Mouse (Mus musculus) kidney, postnatal 36 days (tissue): ENCODE results near the gene Tomm40.

Experiments
- DNase-seq, 2 experiments: peaks; one replicate each; pipeline ENCODE4 v3.0.0; 2021 to 2022; ENCODE audit warnings: mixed read lengths in 2 of 2

The Tomm40 gene

DNA sequence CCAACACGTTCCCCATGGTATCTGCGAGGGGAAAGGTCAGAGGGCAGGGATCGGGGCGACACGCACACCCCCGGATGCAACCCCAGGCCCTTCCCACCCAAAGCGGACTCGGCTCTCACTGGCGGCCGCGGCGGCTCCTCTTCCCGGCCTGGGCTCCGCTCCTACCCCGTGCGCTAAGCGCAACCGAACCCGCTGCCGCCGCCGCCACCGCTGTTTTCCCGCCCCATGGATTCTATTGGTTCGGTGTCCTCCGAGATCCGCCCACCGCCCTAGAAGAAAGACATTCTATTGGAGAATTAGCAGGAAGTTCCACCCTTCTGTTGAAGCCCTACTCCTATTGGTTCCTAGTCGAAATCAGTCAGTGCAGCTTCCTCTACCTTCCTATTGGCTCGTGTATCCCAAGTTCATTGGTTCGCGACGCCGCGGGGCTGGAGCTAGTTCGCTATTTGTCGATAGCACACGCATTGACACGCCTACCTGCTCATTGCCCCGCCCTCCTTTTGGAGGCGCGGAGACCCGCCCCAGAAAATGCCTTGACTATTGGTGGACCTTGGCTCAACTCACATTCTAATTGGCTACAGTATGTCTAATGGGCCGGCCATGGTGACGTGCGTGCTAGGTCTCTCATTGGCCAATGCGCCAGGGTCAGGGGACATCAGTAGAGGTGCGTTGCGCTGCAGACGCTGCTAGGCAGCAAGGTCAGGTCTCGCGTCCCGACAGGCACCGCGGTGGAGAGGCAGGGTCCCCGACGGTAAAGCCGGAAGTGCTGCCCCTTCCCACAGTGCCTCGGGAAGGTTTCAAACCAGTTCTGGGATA lies at the start of gene Tomm40:
Tomm40 (minus strand) TSS at position 200 of the 816 bp plus-strand sequence.
- DNase-seq = peak; percentile 99 to 100

DNA sequence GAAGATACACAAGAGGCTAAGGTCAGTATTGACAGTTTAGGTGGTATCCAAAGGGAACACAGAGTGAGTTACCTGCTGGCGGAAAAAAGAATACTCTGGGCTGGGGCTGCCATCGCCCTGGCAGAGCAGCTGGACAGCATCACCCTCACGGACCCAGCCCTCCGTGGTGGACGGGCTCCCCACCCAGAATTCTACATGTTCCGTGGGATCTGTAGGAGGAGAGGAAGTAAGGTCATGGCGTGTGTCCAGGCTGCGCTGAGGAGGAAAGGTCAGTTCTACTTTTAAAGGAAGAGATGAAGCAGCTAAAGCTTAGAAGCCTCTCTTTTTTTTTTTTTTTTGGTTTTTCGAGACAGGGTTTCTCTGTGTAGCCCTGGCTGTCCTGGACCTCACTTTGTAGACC lies 49.3 kb upstream of the Tomm40 start:
- peak in 1 of 2 experiments; percentile 42 for DNase-seq

DNA sequence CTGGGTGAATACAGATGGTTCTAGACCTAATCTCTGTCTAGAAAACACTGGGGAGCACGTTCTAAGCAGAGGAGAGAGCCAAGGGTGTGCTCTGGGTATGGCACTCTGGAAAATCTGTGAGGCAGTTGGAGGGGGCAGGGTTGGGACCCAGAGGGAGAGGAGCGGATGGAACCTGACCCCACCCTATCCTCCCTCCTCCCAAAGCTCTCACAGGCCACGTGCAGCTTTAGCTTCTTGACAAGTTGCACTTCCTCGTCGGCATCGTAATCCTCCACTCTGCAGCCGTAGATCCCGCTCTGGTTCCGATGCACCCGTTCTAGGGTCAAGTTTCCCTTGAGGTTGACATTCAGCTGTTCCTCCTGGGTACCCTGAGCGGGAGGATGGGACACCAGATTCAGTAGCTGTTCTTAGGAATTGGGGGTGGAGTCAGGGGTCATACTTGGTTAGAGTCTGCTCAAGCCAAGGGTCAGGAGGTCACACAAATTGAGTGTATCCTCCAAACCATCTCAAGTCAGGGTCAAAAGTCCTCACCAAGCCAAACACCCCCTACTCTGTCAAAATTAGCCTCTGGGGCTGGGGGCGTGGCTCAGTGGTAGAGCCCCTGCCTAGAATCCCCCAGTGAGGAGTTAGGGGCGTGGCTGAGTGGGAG lies 48.7 kb upstream of the Tomm40 start:
- peak; percentile 44 to 73 for DNase-seq

DNA sequence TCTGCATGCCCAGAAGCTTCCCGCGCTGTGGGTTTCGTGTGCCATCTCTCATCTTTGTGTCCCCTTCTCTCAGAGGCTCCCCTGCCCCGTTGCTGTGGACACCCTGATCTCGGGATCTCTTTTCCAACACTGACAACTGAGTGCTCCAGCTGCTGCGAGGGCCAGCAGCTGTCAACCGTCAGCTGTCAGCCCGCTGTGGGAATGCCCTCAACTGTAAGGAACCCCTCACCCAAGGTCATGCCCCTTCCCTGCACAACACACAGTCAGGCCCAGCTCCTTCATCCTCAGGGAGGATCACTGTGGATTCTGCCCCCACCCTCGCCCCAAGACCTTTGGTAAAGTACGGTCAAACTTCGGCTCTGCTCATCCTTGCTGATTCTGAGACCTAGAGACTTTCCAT lies 47.0 kb upstream of the Tomm40 start:
- DNase-seq = no peak

DNA sequence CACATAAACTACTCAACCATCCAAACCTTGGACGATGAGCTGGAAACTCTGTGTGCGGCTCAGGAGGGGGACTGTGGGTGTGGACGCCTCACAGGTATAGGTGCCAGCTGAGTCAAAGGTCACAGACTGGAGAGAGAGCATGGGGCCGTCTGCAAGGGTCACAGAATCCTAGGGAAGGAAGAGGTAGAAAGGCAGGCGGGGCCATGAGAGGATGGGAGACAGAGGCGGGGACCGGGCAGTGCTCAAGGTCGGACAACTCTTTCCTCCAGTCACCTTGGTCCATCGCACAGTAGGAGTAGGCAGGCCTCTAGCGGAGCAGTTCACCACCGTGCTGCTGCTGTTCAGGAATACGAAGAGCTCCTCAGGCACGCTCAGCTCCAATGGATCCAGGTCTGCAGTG lies 44.8 kb upstream of the Tomm40 start:
- peak in 1 of 2 experiments; percentile 57 for DNase-seq

DNA sequence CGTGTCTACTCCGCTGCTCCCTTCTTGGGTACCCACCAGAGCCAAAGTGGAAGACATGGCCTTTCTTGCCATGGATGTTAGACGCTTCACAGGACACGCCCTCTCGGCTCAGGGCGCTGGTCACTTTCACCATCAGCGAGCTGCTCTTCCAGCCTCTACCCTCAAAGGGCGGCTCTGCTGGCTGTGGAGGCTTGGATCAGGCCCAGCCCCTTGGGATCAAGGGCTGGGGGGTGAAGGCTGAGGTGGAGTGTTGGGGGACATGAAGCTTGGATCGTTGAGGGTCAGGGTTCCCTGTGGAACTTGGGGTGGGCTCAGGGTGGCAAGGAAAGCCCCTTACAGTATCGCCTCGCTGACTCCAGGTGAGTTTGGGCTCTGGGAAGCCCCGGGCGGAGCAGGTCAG lies 43.4 kb upstream of the Tomm40 start:
- DNase-seq = no peak

DNA sequence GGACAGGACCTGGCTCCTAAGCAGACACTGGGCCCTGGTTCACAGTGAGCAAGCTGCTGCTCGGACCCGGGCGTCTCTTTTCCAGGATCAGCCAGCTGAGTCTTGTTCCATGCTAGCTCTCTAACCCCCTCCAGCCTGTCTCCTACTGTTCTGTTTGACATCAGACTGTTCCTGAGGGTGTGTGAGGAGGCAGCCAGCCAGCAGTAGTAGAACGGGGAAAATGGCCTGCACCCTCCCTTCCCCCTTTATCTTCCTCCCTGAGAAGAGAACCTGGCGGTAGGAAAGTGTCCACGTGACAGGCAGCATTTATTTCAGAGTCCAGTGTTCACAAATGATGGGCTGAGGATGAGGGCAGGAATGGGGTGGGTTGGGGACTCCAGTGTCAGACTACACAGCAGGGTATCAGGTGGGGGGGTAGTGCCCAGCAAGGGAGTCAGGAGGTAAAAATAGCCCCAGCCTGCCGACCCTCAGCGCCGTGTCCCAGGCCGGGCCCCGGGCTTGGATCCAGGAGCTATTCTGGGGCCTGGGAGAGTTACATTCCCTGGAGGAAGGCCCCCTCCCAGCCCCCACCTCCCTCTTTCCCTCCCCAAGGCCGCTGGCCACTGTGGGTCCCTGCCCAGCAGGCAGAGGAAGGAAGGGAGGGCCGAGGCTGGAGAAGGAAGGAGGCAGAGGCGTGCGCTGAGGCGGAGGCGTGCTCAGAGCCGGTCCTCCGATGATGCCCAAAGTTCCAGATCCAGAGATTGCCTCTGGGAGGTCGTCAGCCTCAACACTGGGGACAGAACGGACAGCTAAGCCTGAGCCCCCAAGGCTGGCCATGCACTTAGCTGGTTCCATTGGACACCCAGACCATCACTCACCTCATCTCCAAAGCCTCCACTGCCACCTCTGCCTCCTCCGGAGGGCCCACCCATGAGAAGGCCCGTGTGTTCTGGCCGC lies 40.9 kb upstream of the Tomm40 start:
- DNase-seq = peak; percentile 80

DNA sequence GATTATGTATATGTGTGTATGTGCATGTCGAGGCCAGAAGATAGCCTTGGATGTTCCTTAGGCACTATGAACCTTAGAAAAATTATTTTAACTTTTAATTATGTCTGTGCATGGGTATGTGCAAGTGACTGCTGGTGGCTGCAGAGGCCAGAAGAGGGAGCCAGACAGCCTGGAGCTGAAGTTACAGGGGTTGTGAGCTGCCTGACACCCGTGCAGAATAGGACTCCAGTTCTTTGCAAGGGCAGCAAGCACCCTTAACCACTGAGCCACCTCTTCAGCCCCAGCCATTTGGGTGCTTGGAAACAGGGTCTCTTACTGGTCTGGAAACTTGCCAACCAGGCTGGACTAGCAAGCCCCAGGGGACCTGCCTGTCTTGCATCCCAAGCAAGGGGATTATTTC lies 39.8 kb upstream of the Tomm40 start:
- DNase-seq = no peak

DNA sequence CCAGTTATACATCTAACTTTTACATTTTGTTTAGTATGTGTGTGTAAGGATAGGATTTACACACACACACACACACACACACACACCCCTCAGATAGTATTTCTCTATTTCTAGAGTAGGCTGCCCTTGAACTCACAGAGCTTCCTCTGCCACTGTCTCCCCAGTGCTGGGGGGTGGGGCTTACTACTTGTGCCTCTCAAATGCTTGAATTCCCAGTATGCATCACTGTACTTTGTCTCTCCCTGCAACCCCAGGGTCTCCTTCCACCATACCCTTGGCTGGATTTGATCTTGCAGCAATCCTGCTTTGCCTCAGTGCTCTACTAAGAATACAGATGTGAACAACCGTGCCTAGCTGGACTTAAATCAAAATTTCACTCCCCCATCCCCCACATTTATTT lies 38.8 kb upstream of the Tomm40 start:
- no peak for DNase-seq

DNA sequence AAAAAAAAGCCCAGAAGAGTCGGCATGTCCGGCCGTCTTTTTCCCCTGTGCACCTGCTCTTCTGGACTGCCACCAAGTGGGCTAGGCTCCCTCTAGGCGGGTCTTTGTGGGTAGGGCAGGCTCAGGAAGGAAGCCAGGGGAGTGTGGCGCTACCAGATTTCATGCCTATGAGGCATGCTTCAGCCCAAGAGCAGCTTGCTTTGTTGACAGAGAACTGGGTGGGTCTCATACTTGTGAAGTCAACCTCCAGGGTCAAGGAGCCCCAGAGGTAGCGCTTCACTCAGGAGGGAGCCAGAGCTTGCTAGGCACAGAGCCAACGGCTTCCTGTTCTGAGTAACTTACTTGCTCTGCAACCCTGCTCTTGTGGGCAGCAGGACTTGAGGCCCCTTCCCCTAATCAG lies 38.3 kb upstream of the Tomm40 start:
- peak; percentile 64 to 67 for DNase-seq

DNA sequence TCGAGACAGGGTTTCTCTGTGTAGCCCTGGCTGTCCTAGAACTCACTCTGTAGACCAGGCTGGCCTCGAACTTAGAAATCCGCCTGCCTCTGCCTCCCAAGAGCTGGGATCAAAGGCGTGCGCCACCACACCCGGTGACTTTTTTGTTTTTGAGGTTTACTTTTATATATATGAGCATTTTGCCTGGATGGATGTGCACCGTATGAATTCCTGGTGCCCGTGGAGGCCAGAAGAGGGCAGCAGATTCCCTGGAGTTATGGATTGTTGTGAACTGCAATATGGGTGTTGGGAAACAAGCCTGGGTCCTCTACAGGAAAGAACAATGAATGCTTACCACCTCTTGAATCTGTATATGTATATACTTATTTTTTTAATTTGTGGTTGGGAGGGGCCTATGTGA lies 37.4 kb upstream of the Tomm40 start:
- peak in 1 of 2 experiments; percentile 66 for DNase-seq

DNA sequence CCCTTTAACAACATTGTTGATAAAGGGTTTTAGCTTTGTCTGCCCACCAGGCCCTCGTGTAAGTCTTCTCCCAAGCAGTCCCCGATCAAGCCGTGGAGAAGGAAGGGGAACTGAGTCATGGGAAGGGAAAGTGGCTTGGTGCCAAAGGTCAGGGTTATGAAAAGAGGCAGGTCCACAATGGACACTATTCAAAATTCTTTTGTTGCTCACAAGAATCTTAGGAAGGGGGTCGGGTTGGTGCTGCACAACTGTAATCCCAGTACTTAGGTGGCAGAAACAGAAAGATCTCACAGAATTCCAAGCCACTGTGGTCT lies 35.8 kb upstream of the Tomm40 start:
- DNase-seq = no peak

DNA sequence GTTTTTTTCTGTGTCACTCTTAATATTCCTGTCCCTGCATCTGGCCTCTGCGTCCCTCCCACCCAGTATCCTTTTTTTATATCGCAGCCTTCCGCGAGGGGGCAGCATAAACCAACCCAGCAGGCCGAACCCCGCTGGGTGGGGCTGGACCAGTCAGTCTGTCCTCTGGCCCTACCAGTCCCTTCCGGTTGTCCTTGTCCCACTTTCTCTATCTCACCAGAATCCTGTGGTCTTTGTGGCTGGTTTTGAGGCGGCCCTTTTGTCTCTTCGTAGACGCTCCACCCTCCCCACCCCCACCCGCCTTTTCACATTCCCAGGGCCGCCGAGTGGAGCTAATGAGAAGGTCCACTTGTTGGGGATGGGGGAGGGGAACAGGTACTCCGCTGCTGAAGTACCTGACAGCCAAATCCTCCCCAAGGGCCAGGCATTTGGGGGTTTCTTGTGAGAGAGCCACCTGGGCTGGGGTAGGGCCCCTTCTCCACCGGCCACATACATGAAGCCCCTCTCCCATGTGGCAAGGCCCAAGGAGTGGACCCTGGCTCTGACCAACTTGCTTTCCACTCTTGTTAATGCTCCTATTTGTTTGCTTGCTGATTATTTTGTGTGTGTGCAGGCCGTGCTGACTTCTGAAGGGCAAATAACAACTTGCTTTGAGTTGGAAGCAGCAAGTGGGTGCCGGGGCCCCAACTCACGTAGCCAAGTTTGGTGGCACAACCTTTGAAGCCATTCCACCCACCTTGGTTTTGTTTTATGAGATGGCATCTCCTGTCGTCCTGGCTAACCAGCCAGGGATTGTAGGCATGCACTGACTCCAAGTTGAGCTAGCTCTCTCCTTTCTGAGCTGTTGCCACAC lies 35.2 kb upstream of the Tomm40 start, which contains the start of gene Nectin2:
Nectin2 (minus strand) TSS at position 267 of the 853 bp plus-strand sequence.
- peak; percentile 91 to 94 for DNase-seq

DNA sequence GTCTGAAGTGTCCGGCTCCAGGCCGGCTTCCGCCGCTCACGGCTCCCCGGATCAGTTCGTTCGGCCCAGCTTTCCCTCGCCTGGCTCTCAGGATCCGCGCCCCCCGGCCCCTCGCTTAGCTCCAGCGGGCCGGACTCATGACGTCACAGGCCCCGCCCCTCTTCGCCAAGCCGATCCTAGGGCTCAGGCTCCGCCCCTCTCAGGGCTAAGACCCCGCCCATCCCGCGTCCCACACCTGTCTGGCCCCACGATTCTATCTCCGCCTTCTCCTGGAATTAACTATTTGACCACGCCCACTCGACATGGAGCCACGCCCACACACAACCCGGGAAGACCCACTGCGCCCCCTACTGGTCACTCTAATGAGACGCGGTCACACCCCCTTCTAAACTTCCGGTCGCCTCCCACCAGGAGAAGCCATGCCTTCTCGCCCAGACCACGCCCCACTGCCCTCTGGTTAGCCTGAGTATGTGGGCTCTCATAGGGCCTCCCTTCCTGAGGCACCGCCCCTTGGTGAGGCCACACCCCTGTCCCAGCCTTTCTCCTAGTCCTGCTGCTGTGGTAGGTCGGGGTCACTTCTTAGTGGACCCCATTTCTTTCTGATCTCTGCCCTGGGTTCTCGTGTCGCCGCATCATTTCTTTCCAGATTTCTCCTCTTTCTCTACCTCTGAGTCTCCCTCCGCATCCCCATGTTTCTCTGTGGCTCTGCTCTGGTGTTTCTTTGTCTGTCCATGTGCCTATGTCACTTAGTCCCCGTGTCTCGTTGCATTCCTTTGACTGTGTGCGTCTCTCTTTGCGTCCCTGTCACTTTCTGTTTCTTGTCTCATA lies 34.4 kb upstream of the Tomm40 start:
- peak; percentile 99 for DNase-seq

DNA sequence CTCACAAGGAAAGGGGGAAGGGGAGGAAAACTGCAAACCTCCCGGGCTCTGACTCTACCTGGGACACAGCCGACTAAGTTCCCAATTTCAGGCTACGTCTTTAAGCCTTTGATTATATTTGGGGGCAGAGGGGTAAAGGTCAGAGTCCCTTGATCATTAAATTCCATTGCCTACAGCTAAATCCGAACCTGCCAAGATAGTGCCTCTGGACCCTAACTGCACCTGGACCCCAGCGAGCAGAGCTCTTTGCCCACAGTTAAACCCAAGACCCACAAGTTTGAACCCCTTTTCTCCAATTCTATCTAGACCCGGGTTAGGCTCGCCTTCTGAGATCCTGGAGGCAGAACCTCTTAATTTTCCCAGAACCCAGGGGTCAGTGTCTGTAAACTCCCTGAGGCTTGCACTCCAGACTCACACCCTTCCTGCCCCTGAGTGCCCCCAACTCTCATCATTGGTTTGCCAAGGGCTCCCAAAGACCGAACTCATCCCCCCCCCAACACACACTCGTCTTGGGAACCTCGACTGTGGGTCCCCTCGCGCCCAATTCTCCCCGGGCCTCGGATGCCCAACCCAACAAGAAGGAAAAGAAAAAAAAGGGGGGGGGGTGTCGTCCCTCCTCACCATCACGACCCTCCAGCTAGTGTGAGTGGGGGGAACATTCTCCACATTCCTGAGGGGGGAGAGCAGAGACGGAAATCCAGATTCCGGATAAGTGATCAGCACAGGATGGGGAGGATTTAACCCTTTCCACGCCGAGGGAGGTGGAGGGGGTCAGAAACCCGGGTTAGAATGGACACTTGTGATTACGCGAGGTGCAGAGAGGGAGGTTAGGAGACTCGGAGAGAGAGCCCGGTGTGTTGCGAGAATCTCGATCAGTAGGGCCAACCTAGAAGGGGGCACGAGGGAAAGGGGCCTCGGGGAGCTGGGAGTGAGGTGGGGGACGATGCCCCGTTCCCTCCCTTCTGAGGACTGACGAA lies 33.3 kb upstream of the Tomm40 start:
- DNase-seq = peak in 1 of 2 experiments; percentile 25

DNA sequence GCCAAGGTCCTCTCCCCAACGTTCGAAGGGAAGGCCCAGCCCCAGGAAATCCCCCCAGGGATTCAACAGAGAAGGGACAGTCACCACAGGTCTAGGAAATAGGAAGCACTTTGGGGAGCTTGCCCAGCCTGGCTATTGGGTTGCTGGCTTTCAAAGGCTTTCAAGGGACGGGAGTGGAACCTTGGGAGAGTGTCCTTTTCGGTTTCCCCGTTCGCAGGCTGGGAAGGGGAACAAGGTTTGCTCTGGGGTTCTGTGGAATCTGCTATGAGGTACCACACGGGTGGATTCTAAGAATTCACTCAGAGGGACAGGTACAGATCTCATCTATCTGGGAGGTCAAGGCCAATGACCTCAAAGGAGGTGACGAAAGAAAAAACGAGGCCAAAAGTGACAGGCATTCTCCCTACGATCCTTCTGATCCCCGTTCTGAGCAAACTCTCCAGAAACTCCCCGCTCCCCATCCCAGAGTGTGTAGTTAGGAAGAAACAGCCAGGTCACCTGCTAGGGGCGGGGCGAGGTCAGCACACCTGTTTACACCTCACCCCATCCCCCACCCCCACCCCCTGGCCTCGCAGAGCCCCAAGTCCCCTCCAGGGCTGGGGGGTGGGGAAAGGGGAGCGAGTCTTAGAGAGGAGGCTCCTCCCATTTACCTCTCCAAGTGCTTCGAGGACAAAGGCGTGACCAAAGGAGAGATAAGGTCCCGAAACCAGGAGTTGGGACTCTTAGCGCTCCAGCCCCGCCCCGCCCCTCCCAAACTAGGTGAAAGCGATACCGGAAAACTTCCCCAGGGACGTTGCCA lies 32.4 kb upstream of the Tomm40 start:
- peak; percentile 63 to 69 for DNase-seq

DNA sequence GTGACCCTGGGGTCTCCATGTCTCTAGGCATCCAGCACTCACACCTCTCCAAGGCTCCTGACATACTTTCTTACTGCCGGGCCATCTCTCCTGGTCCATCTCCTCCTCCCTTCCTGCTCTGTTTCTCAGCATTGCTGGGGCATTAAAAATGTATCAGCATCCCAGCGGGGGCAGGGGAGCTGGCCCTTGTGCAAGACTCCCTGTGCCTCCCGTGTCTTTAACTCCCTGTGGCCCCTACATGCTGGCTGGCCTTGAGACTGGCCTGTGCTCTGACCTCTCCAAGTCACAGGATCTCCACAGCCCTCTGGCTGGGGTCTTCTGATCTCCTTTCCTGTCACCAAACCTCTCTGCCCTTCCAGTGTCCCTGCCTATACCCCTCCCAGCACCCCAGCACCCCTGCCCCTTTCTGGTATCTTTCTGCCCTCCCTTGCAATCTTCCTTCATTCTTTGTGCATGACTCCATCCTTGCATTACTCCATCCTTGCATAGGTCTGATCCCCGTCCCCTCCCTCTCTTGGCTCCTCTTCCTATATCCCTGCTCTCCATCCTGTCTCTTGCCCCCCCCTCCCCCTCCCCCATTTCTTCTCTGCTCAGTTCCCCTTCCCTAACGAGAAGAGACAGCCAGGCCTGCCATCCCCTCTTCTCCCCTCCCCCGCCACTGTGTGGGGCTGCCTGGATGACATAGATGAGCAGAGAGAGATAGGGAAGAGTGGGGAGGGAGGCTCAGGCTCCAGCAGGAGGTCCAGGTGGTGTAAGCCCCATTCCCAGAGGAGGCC lies 31.4 kb upstream of the Tomm40 start:
- DNase-seq = no peak

DNA sequence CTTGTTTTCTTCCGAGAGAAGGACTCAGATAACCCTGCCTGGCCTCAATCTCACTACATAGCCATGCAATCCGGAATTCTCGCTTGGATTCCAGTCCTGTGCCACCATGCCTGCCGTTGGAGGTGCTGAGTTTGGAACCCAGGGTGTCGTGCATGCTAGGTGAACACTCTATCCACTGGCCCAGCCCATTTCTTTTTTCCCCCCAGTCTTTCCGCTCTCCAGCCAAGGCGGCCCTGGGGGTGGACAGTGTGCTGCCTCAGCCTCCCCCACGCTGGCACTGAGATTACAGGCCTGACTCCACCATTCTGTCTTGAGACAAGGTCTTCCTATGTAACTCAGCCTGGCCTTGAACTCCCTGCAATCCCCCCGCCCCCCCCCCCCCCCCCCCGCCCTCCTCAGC lies 30.7 kb upstream of the Tomm40 start:
- DNase-seq = no peak
